Mouse (Mus musculus) gastrocnemius, postnatal 10 days (tissue): ENCODE data around the gene Haus6. TPM values are rescaled to one million over a fixed set of nuclear protein-coding genes. Genes with fewer than 3 reads are reported as not detected.
A peak's percentile ranks its signal among the peaks of the same experiment; 100 is the strongest.

ENCODE experiments used
- DNase-seq: peaks from one replicate; pipeline ENCODE4 v3.0.0; 2021; ENCODE audit warnings: mixed read lengths
- total RNA-seq, 2 experiments: library from RNA; stranded (reverse); gene quantifications; 2 replicates each; pipeline ENCODE4 v1.2.3; 2021

The Haus6 gene
- total RNA-seq, 2 experiments from 2014 or later, result 5.7 to 6.9 TPM

- DNase-seq, result peak; percentile 97
Measured at GRCm38 (mm10) chr4:86575283-86575983, 36.4 kb downstream of the Haus6 start, which contains the start of gene Rraga. Gene Rraga, plus strand, starts transcription at chr4:86575668.

- no peak for DNase-seq
Measured at GRCm38 (mm10) chr4:86574939-86575282, 36.9 kb downstream of the Haus6 start.

GRCm38 (mm10) chr4:86561061-86561460 is 50.8 kb downstream of the Haus6 start:
- no peak for DNase-seq

GRCm38 (mm10) chr4:86559006-86559405 is 52.8 kb downstream of the Haus6 start:
- DNase-seq, result no peak

- no peak for DNase-seq
Measured at GRCm38 (mm10) chr4:86558228-86558627, 53.6 kb downstream of the Haus6 start, which contains the start of gene Saxo1. Gene Saxo1, minus strand, starts transcription at chr4:86558328.

- no peak for DNase-seq
Measured at GRCm38 (mm10) chr4:86557371-86557770, 54.5 kb downstream of the Haus6 start.

- DNase-seq, result no peak
Measured at GRCm38 (mm10) chr4:86555035-86555707, 56.7 kb downstream of the Haus6 start.

GRCm38 (mm10) chr4:86548332-86548731 is 63.5 kb downstream of the Haus6 start:
- no peak for DNase-seq

- DNase-seq, result no peak
Measured at GRCm38 (mm10) chr4:86545615-86546014, 66.2 kb downstream of the Haus6 start.

GRCm38 (mm10) chr4:86543999-86544398 is 67.9 kb downstream of the Haus6 start:
- DNase-seq, result no peak

GRCm38 (mm10) chr4:86541573-86541972 is 70.3 kb downstream of the Haus6 start:
- no peak for DNase-seq

GRCm38 (mm10) chr4:86538936-86539335 is 72.9 kb downstream of the Haus6 start:
- no peak for DNase-seq

- peak; percentile 23 for DNase-seq
Measured at GRCm38 (mm10) chr4:86537972-86538371, 73.9 kb downstream of the Haus6 start.

- DNase-seq, result no peak
Measured at GRCm38 (mm10) chr4:86534091-86534481, 77.8 kb downstream of the Haus6 start.

- no peak for DNase-seq
Measured at GRCm38 (mm10) chr4:86533406-86534090, 78.3 kb downstream of the Haus6 start.

GRCm38 (mm10) chr4:86529161-86529560 is 82.7 kb downstream of the Haus6 start:
- no peak for DNase-seq

Other genes with a start within 250 kb of the Haus6 start
- not detected for gene Saxo1, start 53.7 kb downstream of the Haus6 start, total RNA-seq
- 10 to 100 TPM; 54.1 to 55.2 TPM for gene Rraga, start 36.4 kb downstream of the Haus6 start, total RNA-seq
- 10 to 100 TPM; 69.6 to 84.5 TPM for gene Plin2, start 58.0 kb upstream of the Haus6 start, total RNA-seq
- 10 to 100 TPM; 18.4 to 22.1 TPM for gene Dennd4c, start 136.5 kb upstream of the Haus6 start, total RNA-seq
- gene Rps6, start 245.4 kb upstream of the Haus6 start, total RNA-seq, result 100 to 1,000 TPM; 634 to 653 TPM